Mouse (Mus musculus): Measurements from ENCODE around the gene Tssk2. TPM values are rescaled to one million over a fixed set of nuclear protein-coding genes. Genes with fewer than 3 reads are reported as not detected.

The Tssk2 gene
- total RNA-seq, 2 experiments from 2014 or later: not detected

GRCm38 (mm10) chr16:17945081-17945831 lies 46.8 kb downstream of the Tssk2 start:
- DNase-seq (ENCODE audit: low spot score in 2 of 2): no peak

- no peak for DNase-seq (ENCODE audit: low spot score in 2 of 2)
Observed at GRCm38 (mm10) chr16:17949421-17949877, 51.0 kb downstream of the Tssk2 start.

Other genes starting within 250 kb of the Tssk2 start
- 10 to 100 TPM; 66.2 to 69.6 TPM for gene Med15, start 165.7 kb upstream of the Tssk2 start, total RNA-seq (2021)
- gene Klhl22, start 139.0 kb upstream of the Tssk2 start, total RNA-seq (2021): 100 to 1,000 TPM; 108 TPM
- 1 to 10 TPM; 4.7 to 5.0 TPM for gene Scarf2, start 101.4 kb upstream of the Tssk2 start, total RNA-seq (2021)
- 1 to 10 TPM; 4.5 to 5.8 TPM for gene B830017H08Rik, start 65.5 kb upstream of the Tssk2 start, total RNA-seq (2021)
- gene Car15, start 60.3 kb upstream of the Tssk2 start, total RNA-seq (2021): 1 to 10 TPM; 7.5 to 9.2 TPM
- gene Gm20518, start 7.0 kb upstream of the Tssk2 start, total RNA-seq (2021): 1 to 10 TPM; 1.3 to 1.7 TPM
- gene Tssk1, start 4.4 kb upstream of the Tssk2 start, total RNA-seq (2021): under 1 TPM in 1 of 2 experiments, not detected in 1; 0.09 TPM
- gene Dgcr2, start 75 bp upstream of the Tssk2 start, total RNA-seq (2021): 100 to 1,000 TPM; 109 to 114 TPM
- 10 to 100 TPM; 31.7 to 33.5 TPM for gene Ess2, start 12.7 kb downstream of the Tssk2 start, total RNA-seq (2021)
- gene Gsc2, start 16.4 kb downstream of the Tssk2 start, total RNA-seq (2021): not detected
- gene Slc25a1, start 29.6 kb downstream of the Tssk2 start, total RNA-seq (2021): 10 to 100 TPM; 78.3 to 87.2 TPM
- not detected for gene Vpreb2, start 81.8 kb downstream of the Tssk2 start, total RNA-seq (2021)
- 100 to 1,000 TPM in 1 of 2 experiments, 10 to 100 TPM in 1; 87.0 to 112 TPM for gene Dgcr6, start 154.2 kb downstream of the Tssk2 start, total RNA-seq (2021)
- gene Prodh, start 191.6 kb downstream of the Tssk2 start, total RNA-seq (2021): 10 to 100 TPM; 15.8 to 17.3 TPM
- gene Rtn4r, start 229.0 kb downstream of the Tssk2 start, total RNA-seq (2021): 10 to 100 TPM; 76.3 to 78.0 TPM